Mouse (Mus musculus): ENCODE data around the gene Cd86.

The Cd86 gene

GRCm38 (mm10) chr16:36655199-36655598 is 10.7 kb downstream of the Cd86 start:
- DNase-seq: no peak

- no peak for DNase-seq
These were observed 14.6 kb downstream of the Cd86 start for GRCm38 (mm10) chr16:36651174-36651766.

- no peak for DNase-seq
These were observed 15.4 kb downstream of the Cd86 start for GRCm38 (mm10) chr16:36650511-36650910.

GRCm38 (mm10) chr16:36649304-36649703 is 16.6 kb downstream of the Cd86 start:
- no peak for DNase-seq

GRCm38 (mm10) chr16:36645124-36645523 is 20.8 kb downstream of the Cd86 start:
- DNase-seq: no peak

- DNase-seq: no peak
These were observed 23.2 kb downstream of the Cd86 start for GRCm38 (mm10) chr16:36642696-36643046.

GRCm38 (mm10) chr16:36641830-36642695 is 23.8 kb downstream of the Cd86 start:
- no peak for DNase-seq

- no peak for DNase-seq
These were observed 24.9 kb downstream of the Cd86 start for GRCm38 (mm10) chr16:36640993-36641392.

- DNase-seq: no peak
These were observed 25.9 kb downstream of the Cd86 start for GRCm38 (mm10) chr16:36639812-36640504.

- no peak for DNase-seq
These were observed 29.1 kb downstream of the Cd86 start for GRCm38 (mm10) chr16:36636800-36637199.

- no peak for DNase-seq
These were observed 30.7 kb downstream of the Cd86 start for GRCm38 (mm10) chr16:36634971-36635710.

- no peak for DNase-seq
These were observed 31.5 kb downstream of the Cd86 start for GRCm38 (mm10) chr16:36634421-36634820.

GRCm38 (mm10) chr16:36632229-36632628 is 33.7 kb downstream of the Cd86 start:
- DNase-seq: no peak

- DNase-seq: no peak
These were observed 34.3 kb downstream of the Cd86 start for GRCm38 (mm10) chr16:36631607-36632006.

GRCm38 (mm10) chr16:36627740-36628139 is 38.1 kb downstream of the Cd86 start:
- no peak for DNase-seq

GRCm38 (mm10) chr16:36626567-36627197 is 39.2 kb downstream of the Cd86 start:
- DNase-seq: no peak

GRCm38 (mm10) chr16:36625909-36626308 is 40.0 kb downstream of the Cd86 start:
- no peak for DNase-seq

GRCm38 (mm10) chr16:36622320-36622719 is 43.6 kb downstream of the Cd86 start:
- DNase-seq: no peak

GRCm38 (mm10) chr16:36621108-36621507 is 44.8 kb downstream of the Cd86 start:
- DNase-seq: no peak

- no peak for DNase-seq
These were observed 52.2 kb downstream of the Cd86 start for GRCm38 (mm10) chr16:36613701-36614100.

- DNase-seq: no peak
These were observed 63.2 kb downstream of the Cd86 start for GRCm38 (mm10) chr16:36602632-36603031.

- DNase-seq: no peak
These were observed 67.6 kb downstream of the Cd86 start for GRCm38 (mm10) chr16:36598265-36598664.
